ENCODE assay signal across 8 mouse cellular contexts in genomic region chr14:29968075-29968821, GRCm38 (mm10). TPM values are rescaled to one million over a fixed set of nuclear protein-coding genes. Genes with fewer than 3 reads are reported as not detected.
DNase-seq lines count a peak whose midpoint lies in the region; ATAC-seq lines count a peak whose summit lies in the region.

Gene Selenok, plus strand, starts transcription at chr14:29968308.

- peak within 1 kb of the TSS; percentile 94 for H3K4me3 ChIP-seq in hindbrain, embryonic 15.5 days

- ATAC-seq in hindbrain, embryonic 15.5 days (ENCODE audit: low FRiP score, low read depth): peak; percentile 100

- peaks cover 26% of the 10 kb centered on the region for H3K4me1 ChIP-seq in hindbrain, embryonic 15.5 days (replicated peaks)

- WGBS in hindbrain, embryonic 15.5 days: under 1% methylated on average over 49 of the region's 49 CpGs

- peak within 1 kb of the TSS; percentile 98 for H3K9ac ChIP-seq in hindbrain, embryonic 15.5 days

- DNase-seq in T-cell, adult 2 months (ENCODE audit: low spot score): peak; percentile 97
- DNase-seq in cerebellum, postnatal 36 days: peak; percentile 90 to 94
- peak; percentile 92 to 98 for DNase-seq in frontal cortex, postnatal 36 days (ENCODE audit: low spot score in 2 of 2)
- peak; percentile 98 for DNase-seq in left cerebral cortex, adult 11 months (ENCODE audit: low spot score)
- peak; percentile 94 to 97 for DNase-seq in lung, postnatal 4 days
- peak; percentile 98 for DNase-seq in retina, postnatal 7 days (ENCODE audit: low read depth, low spot score)
- DNase-seq in urinary bladder, adult 2 months (ENCODE audit: low spot score): peak; percentile 80

- no peaks in the 10 kb centered on the region for H3K9me3 ChIP-seq in hindbrain, embryonic 15.5 days

- H3K27me3 ChIP-seq in hindbrain, embryonic 15.5 days: no peaks in the 10 kb centered on the region

- H3K27ac ChIP-seq in hindbrain, embryonic 15.5 days (replicated peaks): peak within 1 kb of the TSS; percentile 92

- H3K4me2 ChIP-seq in hindbrain, embryonic 15.5 days: peak within 1 kb of the TSS; percentile 66

- peaks cover 26% of the 10 kb centered on the region for H3K36me3 ChIP-seq in hindbrain, embryonic 15.5 days

RNA-seq across cellular contexts. Expression of gene Selenok, which starts in this region (rescaled TPM):
- polyA plus RNA-seq in hindbrain, embryonic 15.5 days (2015; fragmentation: Nextera tagmentation; extraction: Ambion mirVana): 393 and 406 TPM in 2 replicates
- 147 and 185 TPM in 2 replicates for polyA plus RNA-seq in urinary bladder, adult 2 months (2012; rRNA removed)

Comparison
In these comparisons a context has a peak if more than half of its experiments do, and no peak if none do; other contexts are left out.
1. Peak in every context shown above with its lines: DNase-seq, ATAC-seq, H3K4me3 ChIP-seq and H3K27ac ChIP-seq.